Mouse (Mus musculus) frontal cortex, adult (tissue): Measurements from ENCODE around the gene Ublcp1.

Source experiments
- ATAC-seq: cut with Nextera tagmentation; 2 replicates; pipeline ENCODE4 v1.9.2; 2017; ENCODE audit warnings: mild to moderate bottlenecking, moderate library complexity, mixed read lengths; ENCODE audit not compliant: low TSS enrichment

The Ublcp1 gene

GRCm38 (mm10) chr11:44422337-44423111 lies 47.8 kb downstream of the Ublcp1 start:
- no peak for ATAC-seq

DNA sequence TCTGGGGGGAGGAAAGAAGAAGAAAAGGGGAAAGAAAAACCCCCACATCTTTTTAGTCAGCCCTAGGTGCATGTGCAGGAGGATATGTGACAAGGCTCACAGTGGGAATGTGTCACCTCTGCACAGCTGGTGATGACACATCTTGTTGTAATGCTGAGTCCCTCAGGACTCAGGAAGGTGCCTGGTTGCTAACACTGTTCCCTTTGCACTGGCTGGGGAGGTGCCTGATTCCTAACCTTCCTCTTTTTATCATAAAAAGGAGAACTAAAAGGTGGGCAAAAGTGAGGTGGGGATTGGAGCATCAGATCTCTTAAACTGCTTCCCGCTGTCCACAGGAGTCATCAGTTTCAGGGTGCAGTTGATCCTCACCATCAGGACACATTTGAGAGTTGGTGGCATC lies 52.9 kb downstream of the Ublcp1 start:
- no peak for ATAC-seq

- no peak for ATAC-seq
Observed at GRCm38 (mm10) chr11:44414605-44415004, 55.7 kb downstream of the Ublcp1 start.

DNA sequence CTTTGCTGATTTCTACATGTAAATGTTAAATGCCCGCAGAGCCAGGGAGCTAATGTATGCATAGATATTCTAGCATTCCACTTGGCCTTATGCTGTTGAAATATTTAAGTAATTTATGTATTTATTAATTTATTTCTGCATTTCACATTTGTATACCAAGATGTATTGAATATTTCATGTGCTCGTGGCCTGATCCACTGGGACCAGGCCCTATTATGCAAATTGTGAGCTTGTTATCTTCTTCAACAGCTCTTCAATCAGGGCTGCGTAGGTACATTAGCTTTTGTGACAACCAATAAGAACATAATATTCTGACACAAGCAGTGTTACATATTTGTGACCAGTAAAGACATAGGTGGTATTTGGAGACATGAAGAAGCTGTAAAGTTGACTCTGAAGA lies 56.9 kb downstream of the Ublcp1 start:
- ATAC-seq, result no peak

DNA sequence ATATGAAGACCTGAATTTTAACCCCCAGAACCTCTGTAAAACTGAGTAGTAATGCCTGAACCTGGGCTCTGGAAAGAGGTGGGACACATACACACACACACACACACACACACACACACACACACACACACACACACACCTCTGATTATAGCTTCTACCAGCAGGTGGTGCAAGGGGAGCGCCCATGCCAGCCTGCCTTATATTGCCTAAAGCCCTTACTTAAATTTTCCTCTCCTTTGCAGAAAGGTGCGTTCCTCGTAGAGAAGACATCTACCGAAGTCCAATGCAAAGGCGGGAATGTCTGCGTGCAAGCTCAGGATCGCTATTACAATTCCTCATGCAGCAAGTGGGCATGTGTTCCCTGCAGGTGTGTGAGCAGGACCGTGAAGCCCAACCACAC lies 58.0 kb downstream of the Ublcp1 start:
- no peak for ATAC-seq

DNA sequence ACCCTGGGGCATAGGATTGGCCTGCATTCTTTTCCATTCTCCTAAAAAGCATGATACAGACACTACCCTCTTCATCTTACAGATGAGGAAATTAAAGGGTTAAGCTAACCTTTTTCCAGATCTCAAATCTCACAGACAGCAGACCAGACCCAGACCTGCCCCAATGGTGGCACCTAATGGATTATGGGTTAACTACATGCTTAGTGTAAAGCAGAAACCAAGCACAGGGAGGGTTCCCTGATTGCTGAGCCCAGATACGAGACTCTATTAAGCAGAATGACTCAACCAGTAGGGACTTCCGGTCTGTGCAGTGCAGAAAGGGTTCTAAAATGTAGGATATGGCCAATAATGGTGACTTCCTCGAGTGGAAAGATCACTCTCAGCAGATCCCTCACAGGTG lies 59.9 kb downstream of the Ublcp1 start:
- ATAC-seq, result no peak

GRCm38 (mm10) chr11:44408626-44409025 lies 61.7 kb downstream of the Ublcp1 start:
- no peak for ATAC-seq

DNA sequence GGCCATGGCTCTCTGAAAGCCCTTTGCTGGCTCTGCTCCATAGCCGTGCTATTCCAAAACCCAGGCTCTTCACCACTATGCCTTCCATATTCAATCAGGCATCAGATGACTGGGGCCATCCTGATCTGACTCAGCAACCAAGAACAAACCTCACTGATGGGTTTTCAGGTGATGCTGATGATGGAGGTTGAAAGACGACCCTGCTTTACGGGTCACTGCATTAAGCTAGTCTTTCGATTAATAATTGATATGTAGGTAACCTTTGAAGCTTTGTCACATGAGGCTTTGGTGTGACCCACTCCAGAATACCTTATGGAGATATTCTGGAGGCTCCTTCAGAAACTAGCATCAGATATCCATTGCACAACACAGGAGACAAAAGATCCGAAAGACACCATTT lies 63.8 kb downstream of the Ublcp1 start:
- ATAC-seq, result no peak

GRCm38 (mm10) chr11:44405961-44406360 lies 64.3 kb downstream of the Ublcp1 start:
- no peak for ATAC-seq

DNA sequence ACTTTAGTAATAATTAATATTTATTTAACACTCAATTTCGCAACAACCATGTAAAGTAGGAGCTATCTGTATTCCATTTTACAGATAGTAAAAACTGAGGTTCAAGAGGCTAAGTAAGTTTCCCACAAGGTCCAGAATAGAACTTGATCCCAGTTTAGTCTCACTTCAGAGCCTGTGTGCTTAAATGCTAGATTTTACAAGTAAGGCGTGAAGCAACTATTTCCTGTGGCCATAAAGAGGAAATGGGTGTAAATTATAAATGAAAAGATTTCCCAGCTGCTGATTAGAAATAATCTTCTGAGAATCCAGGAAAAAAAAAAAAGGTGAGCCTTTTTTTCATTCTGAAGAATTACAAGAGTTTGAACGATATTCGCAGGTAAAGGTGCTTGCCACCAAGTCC lies 65.2 kb downstream of the Ublcp1 start:
- no peak for ATAC-seq
